Mouse (Mus musculus) hindbrain, postnatal 0 days (tissue): ENCODE data around the gene Sesn3. TPM values are rescaled to one million over a fixed set of nuclear protein-coding genes. Genes with fewer than 3 reads are reported as not detected.
A peak's percentile ranks its signal among the peaks of the same experiment; 100 is the strongest.
"Not testable (repeated sequence)": the region's sequence is repeated elsewhere in the genome, so short reads cannot be mapped to it uniquely, and the experiment has no call there.

Source experiments
- ATAC-seq: fragments of 200-750 bp; cut with Nextera tagmentation; 2 replicates; pipeline ENCODE4 v1.8.0; 2017; ENCODE audit warnings: mild to moderate bottlenecking, moderate TSS enrichment, moderate library complexity
- DNase-seq: peaks from one replicate; pipeline ENCODE4 v3.0.0-alpha.2; 2015; ENCODE audit warnings: low spot score
- H3K27ac ChIP-seq: fragments of 300-500 bp; sonication (generic); 2 replicates; pipeline ENCODE4 v1.5.1; 2014; ENCODE audit warnings: mild to moderate bottlenecking
- H3K27me3 ChIP-seq: fragments of 300-500 bp; sonication (generic); 2 replicates; pipeline ENCODE4 v1.6.1; 2014; ENCODE audit warnings: low read length, mixed read lengths; ENCODE audit not compliant: insufficient read depth
- H3K36me3 ChIP-seq: fragments of 300-500 bp; sonication (generic); 2 replicates; pipeline ENCODE4 v1.6.1; 2014; ENCODE audit warnings: low read length, mixed read lengths; ENCODE audit not compliant: insufficient read depth
- H3K4me1 ChIP-seq: fragments of 300-500 bp; sonication (generic); 2 replicates; pipeline ENCODE4 v1.6.1; 2014; ENCODE audit warnings: antibody characterized with exemption, low read length, mixed read lengths; ENCODE audit not compliant: insufficient read depth
- H3K4me2 ChIP-seq: fragments of 300-500 bp; sonication (generic); 2 replicates; pipeline ENCODE4 v1.6.1; 2014; ENCODE audit warnings: low read depth, mild to moderate bottlenecking, low read length, moderate library complexity, mixed read lengths
- H3K4me3 ChIP-seq: fragments of 300-500 bp; sonication (generic); 2 replicates; pipeline ENCODE4 v1.5.1; 2014; ENCODE audit warnings: low read length
- H3K9ac ChIP-seq: fragments of 300-500 bp; sonication (generic); replicated peaks from 2 replicates; pipeline ENCODE4 v1.6.1; 2014; ENCODE audit warnings: mild to moderate bottlenecking, low read length, moderate library complexity, mixed read lengths
- H3K9me3 ChIP-seq: fragments of 300-500 bp; sonication (generic); 2 replicates; pipeline ENCODE4 v1.6.1; 2016; ENCODE audit warnings: low read length, mixed read lengths
- CTCF ChIP-seq: IDR thresholded peaks from 2 replicates; pipeline ENCODE4 v1.5.1; 2016; ENCODE audit warnings: antibody characterized with exemption, control low read depth, low read depth
- WGBS: fragments of 180-500 bp; shearing (Covaris S2); extraction: QIAGEN DNeasy Blood & Tissue Kit; methylation state at CpG from one replicate; pipeline ENCODE4 v1.1.7; 2014; 5-methylcytosine and 5-hydroxymethylcytosine counted together
- polyA plus RNA-seq: library from polyadenylated mRNA; unstranded; fragments of >200 nt; fragmentation: Nextera tagmentation; extraction: Ambion mirVana; gene quantifications from 2 replicates; pipeline ENCODE4 v1.2.1, GENCODE M21; 2015
- total RNA-seq: library from RNA; depleted of rRNA; stranded (reverse); fragments of >200 nt; gene quantifications from 2 replicates; pipeline ENCODE4 v1.2.3, GENCODE M21; 2014

The Sesn3 gene
- total and polyA plus RNA-seq, 2 experiments from 2014 or later: 24.0 to 49.3 TPM

- Histone ChIP-seq H3K9me3 (no peaks in the 10 kb centered on the region), H3K27me3 (no peaks in the 10 kb centered on the region), H3K4me1 (no peaks in the 10 kb centered on the region), H3K9ac (no peak overlapping the region), H3K4me3 (no peak overlapping the region), H3K4me2 (no peak overlapping the region), H3K27ac (no peak overlapping the region), H3K36me3 (peaks cover 35% of the 10 kb centered on the region; the same call in 1 of the 2 replicates)
- TF ChIP-seq CTCF: no peak
- ATAC-seq (no peak), DNase-seq (no peak)
- WGBS: 96% methylated on average over 1 of the region's 1 CpGs
These were observed 41.8 kb downstream of the Sesn3 start for GRCm38 (mm10) chr9:14316618-14317017.

- ATAC-seq: no peak
- no peak for DNase-seq
- Histone ChIP-seq H3K4me3 (no peak overlapping the region), H3K4me1 (peaks cover 6% of the 10 kb centered on the region; the same call in 1 of the 2 replicates), H3K4me2 (no peak overlapping the region), H3K9ac (no peak overlapping the region), H3K9me3 (no peaks in the 10 kb centered on the region), H3K27me3 (no peaks in the 10 kb centered on the region), H3K27ac (no peak overlapping the region), H3K36me3 (peaks cover 6% of the 10 kb centered on the region; the same call in 1 of the 2 replicates)
- TF ChIP-seq CTCF: no peak
- WGBS: 92% methylated on average over 4 of the region's 4 CpGs
These were observed 61.0 kb downstream of the Sesn3 start for GRCm38 (mm10) chr9:14335829-14336228.

GRCm38 (mm10) chr9:14336901-14337300 lies 62.0 kb downstream of the Sesn3 start:
- 68% methylated on average over 3 of the region's 3 CpGs for WGBS
- TF ChIP-seq CTCF: no peak
- Histone ChIP-seq H3K36me3 (peaks cover 3% of the 10 kb centered on the region; the same call in 1 of the 2 replicates), H3K9ac (no peak overlapping the region), H3K27ac (no peak overlapping the region), H3K4me3 (no peak overlapping the region), H3K4me1 (peaks cover 6% of the 10 kb centered on the region; the same call in 1 of the 2 replicates), H3K27me3 (no peaks in the 10 kb centered on the region), H3K4me2 (no peak overlapping the region), H3K9me3 (no peaks in the 10 kb centered on the region)
- DNase-seq (no peak), ATAC-seq (no peak)

- H3K4me2 ChIP-seq: no peak overlapping the region
- H3K36me3 ChIP-seq: no peaks in the 10 kb centered on the region
- no peak for ATAC-seq
- no peak overlapping the region for H3K4me3 ChIP-seq
- no peak for TF ChIP-seq CTCF
- WGBS: 69% methylated on average over 3 of the region's 3 CpGs
- H3K9ac ChIP-seq: no peak overlapping the region
- H3K4me1 ChIP-seq: peaks cover 6% of the 10 kb centered on the region; the same call in 1 of the 2 replicates
- H3K27ac ChIP-seq: no peak overlapping the region
- DNase-seq: no peak
- no peaks in the 10 kb centered on the region for H3K27me3 ChIP-seq
- H3K9me3 ChIP-seq: no peaks in the 10 kb centered on the region
These were observed 63.8 kb downstream of the Sesn3 start for GRCm38 (mm10) chr9:14338701-14339100.

GRCm38 (mm10) chr9:14342041-14342668 lies 67.3 kb downstream of the Sesn3 start:
- H3K36me3 ChIP-seq: no peaks in the 10 kb centered on the region
- ATAC-seq (peak; percentile 91), DNase-seq (peak; percentile 90)
- H3K27ac ChIP-seq: no peak overlapping the region
- WGBS: 59% methylated on average over 4 of the region's 4 CpGs
- H3K4me1 ChIP-seq: peaks cover 2% of the 10 kb centered on the region; the same call in 1 of the 2 replicates
- H3K4me3 ChIP-seq: no peak overlapping the region
- no peak overlapping the region for H3K9ac ChIP-seq
- no peaks in the 10 kb centered on the region for H3K9me3 ChIP-seq
- H3K4me2 ChIP-seq: no peak overlapping the region
- H3K27me3 ChIP-seq: no peaks in the 10 kb centered on the region
- TF ChIP-seq CTCF: peak; percentile 94

- not testable (repeated sequence) for H3K27ac ChIP-seq, H3K4me3 ChIP-seq, DNase-seq, H3K4me2 ChIP-seq, H3K4me1 ChIP-seq, H3K27me3 ChIP-seq, ATAC-seq, H3K9me3 ChIP-seq, H3K36me3 ChIP-seq, H3K9ac ChIP-seq
- 86% methylated on average over 4 of the region's 4 CpGs for WGBS
These were observed 71.0 kb downstream of the Sesn3 start for GRCm38 (mm10) chr9:14345866-14346265.

- Histone ChIP-seq H3K4me1 (no peaks in the 10 kb centered on the region), H3K4me3 (no peak overlapping the region), H3K36me3 (no peaks in the 10 kb centered on the region), H3K27ac (no peak overlapping the region), H3K9ac (no peak overlapping the region), H3K4me2 (no peak overlapping the region), H3K9me3 (no peaks in the 10 kb centered on the region), H3K27me3 (no peaks in the 10 kb centered on the region)
- WGBS: 58% methylated on average over 4 of the region's 4 CpGs
- no peak for ATAC-seq
- TF ChIP-seq CTCF: peak; percentile 62
- DNase-seq: peak; percentile 49
These were observed 73.5 kb downstream of the Sesn3 start for GRCm38 (mm10) chr9:14348416-14348815.
